Mouse (Mus musculus): Measurements from ENCODE around the gene Cntnap1. TPM values are rescaled to one million over a fixed set of nuclear protein-coding genes. Genes with fewer than 3 reads are reported as not detected.

Cntnap1 gene
- total RNA-seq, 2 experiments from 2014 or later = 1.2 to 1.6 TPM

- peak within 1 kb of the TSS; percentile 94 for H3K4me3 ChIP-seq
- TF ChIP-seq CTCF (IDR thresholded peaks at IDR 0.05) = peak; percentile 36
- H3K27ac ChIP-seq = peak within 1 kb of the TSS; percentile 94
- intact Hi-C loops (cut with DNase I) = no loop called here
- peak; percentile 93 for DNase-seq
These were observed 55.9 kb downstream of the Cntnap1 start, which contains the start of gene Ezh1 for GRCm38 (mm10) chr11:101226065-101226701. TSS of gene Ezh1 (minus strand) at chr11:101226463.

- peak overlapping the region; percentile 67 for H3K4me3 ChIP-seq
- DNase-seq = peak; percentile 66
These were observed 59.1 kb downstream of the Cntnap1 start for GRCm38 (mm10) chr11:101229361-101229900.

GRCm38 (mm10) chr11:101230061-101230511, 59.8 kb downstream of the Cntnap1 start:
- DNase-seq = peak; percentile 84
- intact Hi-C loops (cut with DNase I) = no loop called here
- peak overlapping the region; percentile 67 for H3K4me3 ChIP-seq
- TF ChIP-seq CTCF (IDR thresholded peaks at IDR 0.05) = no peak
- peak overlapping the region; percentile 90 for H3K27ac ChIP-seq

More at GRCm38 (mm10) chr11:101229361-101229900, 59.1 kb downstream of the Cntnap1 start:
- no peak for TF ChIP-seq CTCF (IDR thresholded peaks at IDR 0.05)
- intact Hi-C loops (cut with DNase I) = no loop called here
- peak overlapping the region; percentile 90 for H3K27ac ChIP-seq

GRCm38 (mm10) chr11:101230526-101230925, 60.2 kb downstream of the Cntnap1 start:
- H3K4me3 ChIP-seq = peak overlapping the region; percentile 67
- H3K27ac ChIP-seq = peak overlapping the region; percentile 90
- TF ChIP-seq CTCF (IDR thresholded peaks at IDR 0.05) = no peak
- intact Hi-C loops (cut with DNase I) = no loop called here
- no peak for DNase-seq

- peak; percentile 86 for DNase-seq
- TF ChIP-seq CTCF (IDR thresholded peaks at IDR 0.05) = no peak
- Histone ChIP-seq H3K27ac (peak overlapping the region; percentile 90), H3K4me3 (peak overlapping the region; percentile 67)
- intact Hi-C loops (cut with DNase I) = loop anchor here (1.0 kb wide), 1 partner anchor 15 kb away; the partner anchor contains the start of gene Ramp2
These were observed 60.9 kb downstream of the Cntnap1 start for GRCm38 (mm10) chr11:101230991-101231871.

GRCm38 (mm10) chr11:101232010-101232839, 61.9 kb downstream of the Cntnap1 start:
- intact Hi-C loops (cut with DNase I) = no loop called here
- DNase-seq = peak; percentile 36
- H3K27ac ChIP-seq = peak overlapping the region; percentile 90
- H3K4me3 ChIP-seq = peak overlapping the region; percentile 67
- no peak for TF ChIP-seq CTCF (IDR thresholded peaks at IDR 0.05)

- no peak for DNase-seq
- TF ChIP-seq CTCF (IDR thresholded peaks at IDR 0.05) = no peak
- intact Hi-C loops (cut with DNase I) = no loop called here
- Histone ChIP-seq H3K4me3 (no peak overlapping the region), H3K27ac (no peak overlapping the region)
These were observed 62.9 kb downstream of the Cntnap1 start for GRCm38 (mm10) chr11:101233240-101233639.

GRCm38 (mm10) chr11:101234124-101234523, 63.8 kb downstream of the Cntnap1 start:
- Histone ChIP-seq H3K4me3 (no peak overlapping the region), H3K27ac (no peak overlapping the region)
- intact Hi-C loops (cut with DNase I) = no loop called here
- TF ChIP-seq CTCF (IDR thresholded peaks at IDR 0.05) = no peak
- no peak for DNase-seq

GRCm38 (mm10) chr11:101235429-101235828, 65.1 kb downstream of the Cntnap1 start:
- no peak overlapping the region for H3K4me3 ChIP-seq
- intact Hi-C loops (cut with DNase I) = no loop called here
- TF ChIP-seq CTCF (IDR thresholded peaks at IDR 0.05) = no peak; the same call in 1 of the 2 replicates
- no peak overlapping the region for H3K27ac ChIP-seq
- DNase-seq = no peak

- H3K4me3 ChIP-seq = no peak overlapping the region
- peak; percentile 50 for DNase-seq
- no peak for TF ChIP-seq CTCF (IDR thresholded peaks at IDR 0.05)
- intact Hi-C loops (cut with DNase I) = no loop called here
- H3K27ac ChIP-seq = peak overlapping the region; percentile 17; the same call in 1 of the 2 replicates
These were observed 66.5 kb downstream of the Cntnap1 start for GRCm38 (mm10) chr11:101236782-101237181.

- Histone ChIP-seq H3K4me3 (no peak overlapping the region), H3K27ac (peak overlapping the region; percentile 41)
- peak; percentile 49 for DNase-seq
- intact Hi-C loops (cut with DNase I) = no loop called here
- no peak for TF ChIP-seq CTCF (IDR thresholded peaks at IDR 0.05)
These were observed 67.8 kb downstream of the Cntnap1 start for GRCm38 (mm10) chr11:101238071-101238647.

Small RNAs within 50 kb of the gene (microRNA-seq; reads per million reads assigned to microRNA genes)
- not detected for gene Gm27626

Other genes starting within 250 kb of the Cntnap1 start
- gene Stat3, start 231.0 kb upstream of the Cntnap1 start, total RNA-seq (2021) = 10 to 100 TPM; 40.6 to 44.2 TPM
- gene Cavin1, start 199.6 kb upstream of the Cntnap1 start, total RNA-seq (2021) = 100 to 1,000 TPM; 133 to 149 TPM
- gene Atp6v0a1, start 161.1 kb upstream of the Cntnap1 start, total RNA-seq (2021) = 10 to 100 TPM; 59.6 to 65.2 TPM
- 1 to 10 TPM; 3.3 to 4.1 TPM for gene Naglu, start 100.5 kb upstream of the Cntnap1 start, total RNA-seq (2021)
- gene Hsd17b1, start 92.1 kb upstream of the Cntnap1 start, total RNA-seq (2021) = under 1 TPM in 1 of 2 experiments, not detected in 1; 0.18 TPM
- 1 to 10 TPM; 7.1 to 9.8 TPM for gene Coasy, start 88.0 kb upstream of the Cntnap1 start, total RNA-seq (2021)
- gene Mlx, start 83.2 kb upstream of the Cntnap1 start, total RNA-seq (2021) = 10 to 100 TPM; 12.5 to 14.4 TPM
- gene Psmc3ip, start 75.1 kb upstream of the Cntnap1 start, total RNA-seq (2021) = 1 to 10 TPM; 1.5 to 2.2 TPM
- gene Retreg3, start 50.6 kb upstream of the Cntnap1 start, total RNA-seq (2021) = 10 to 100 TPM; 30.3 to 31.1 TPM
- 10 to 100 TPM; 22.0 to 30.2 TPM for gene Tubg1, start 50.6 kb upstream of the Cntnap1 start, total RNA-seq (2021)
- gene Tubg2, start 14.6 kb upstream of the Cntnap1 start, total RNA-seq (2021) = 1 to 10 TPM; 2.4 to 3.6 TPM
- gene Plekhh3, start 828 bp downstream of the Cntnap1 start, total RNA-seq (2021) = 10 to 100 TPM; 20.7 to 35.3 TPM
- not detected for gene Ccr10, start 4.9 kb downstream of the Cntnap1 start, total RNA-seq (2021)
- 10 to 100 TPM; 25.9 to 26.3 TPM for gene Ezh1, start 55.9 kb downstream of the Cntnap1 start, total RNA-seq (2021)
- 10 to 100 TPM; 34.8 to 37.0 TPM for gene Ramp2, start 75.5 kb downstream of the Cntnap1 start, total RNA-seq (2021)
- gene Vps25, start 83.2 kb downstream of the Cntnap1 start, total RNA-seq (2021) = 10 to 100 TPM; 40.2 to 53.4 TPM
- gene Wnk4, start 90.0 kb downstream of the Cntnap1 start, total RNA-seq (2021) = under 1 TPM; 0.08 to 0.22 TPM
- under 1 TPM; 0.20 to 0.36 TPM for gene Cntd1, start 108.5 kb downstream of the Cntnap1 start, total RNA-seq (2021)
- gene Coa3, start 108.6 kb downstream of the Cntnap1 start, total RNA-seq (2021) = 10 to 100 TPM; 63.0 to 87.7 TPM
- gene Becn1, start 131.8 kb downstream of the Cntnap1 start, total RNA-seq (2021) = 10 to 100 TPM; 79.6 to 85.8 TPM
- gene Psme3, start 145.7 kb downstream of the Cntnap1 start, total RNA-seq (2021) = 10 to 100 TPM; 70.0 to 71.6 TPM
- gene Aoc2, start 154.5 kb downstream of the Cntnap1 start, total RNA-seq (2021) = 1 to 10 TPM in 1 of 2 experiments, under 1 TPM in 1; 0.64 to 1.4 TPM
- gene Aoc3, start 160.1 kb downstream of the Cntnap1 start, total RNA-seq (2021) = 1 to 10 TPM; 4.0 to 6.1 TPM
- gene G6pc, start 197.0 kb downstream of the Cntnap1 start, total RNA-seq (2021) = not detected
- gene Aarsd1, start 247.1 kb downstream of the Cntnap1 start, total RNA-seq (2021) = 10 to 100 TPM; 17.1 to 24.9 TPM

Data from gastrocnemius, adult 2 months (tissue).